Mouse (Mus musculus) midbrain, embryonic 11.5 days (tissue): ENCODE measurements around the gene Pi4ka. TPM values are rescaled to one million over a fixed set of nuclear protein-coding genes. Genes with fewer than 3 reads are reported as not detected.

Experiments used
- ATAC-seq: fragments of 200-750 bp; cut with Nextera tagmentation; 2 replicates; pipeline ENCODE4 v1.8.0; 2017; ENCODE audit warnings: moderate TSS enrichment, moderate library complexity; ENCODE audit not compliant: low FRiP score
- DNase-seq: peaks from one replicate; pipeline ENCODE4 v3.0.0; 2015; ENCODE audit warnings: low spot score; ENCODE audit errors: missing footprints
- H3K27ac ChIP-seq: fragments of 300-500 bp; sonication (generic); 2 replicates; pipeline ENCODE4 v1.5.1; 2014; ENCODE audit warnings: low read depth, low read length
- H3K27me3 ChIP-seq: fragments of 300-500 bp; sonication (generic); 2 replicates; pipeline ENCODE4 v1.6.1; 2014; ENCODE audit warnings: mild to moderate bottlenecking, low read length, moderate library complexity, mixed read lengths; ENCODE audit not compliant: control insufficient read depth, insufficient read depth
- H3K36me3 ChIP-seq: fragments of 300-500 bp; sonication (generic); 2 replicates; pipeline ENCODE4 v1.6.1; 2014; ENCODE audit warnings: mild to moderate bottlenecking, low read length, moderate library complexity, mixed read lengths; ENCODE audit not compliant: control insufficient read depth, insufficient read depth
- H3K4me1 ChIP-seq: fragments of 300-500 bp; sonication (generic); 2 replicates; pipeline ENCODE4 v1.6.1; 2014; ENCODE audit warnings: low read length; ENCODE audit not compliant: control insufficient read depth, insufficient read depth
- H3K4me2 ChIP-seq: fragments of 300-500 bp; sonication (generic); 2 replicates; pipeline ENCODE4 v1.6.1; 2014; ENCODE audit warnings: mild to moderate bottlenecking, moderate library complexity
- H3K4me3 ChIP-seq: fragments of 300-500 bp; sonication (generic); 2 replicates; pipeline ENCODE4 v1.5.1; 2014; ENCODE audit warnings: low read depth, low read length
- H3K9ac ChIP-seq: fragments of 300-500 bp; sonication (generic); 2 replicates; pipeline ENCODE4 v1.6.1; 2014; ENCODE audit warnings: low read length
- H3K9me3 ChIP-seq: fragments of 300-500 bp; sonication (generic); 2 replicates; pipeline ENCODE4 v1.6.1; 2016; ENCODE audit warnings: low read length; ENCODE audit not compliant: control insufficient read depth
- WGBS: fragments of 180-500 bp; shearing (Covaris S2); extraction: QIAGEN DNeasy Blood & Tissue Kit; methylation state at CpG from one replicate; pipeline ENCODE4 v1.1.7; 2014; 5-methylcytosine and 5-hydroxymethylcytosine counted together
- polyA plus RNA-seq: library from polyadenylated mRNA; unstranded; fragments of >200 nt; fragmentation: Nextera tagmentation; extraction: Ambion mirVana; gene quantifications from 2 replicates; pipeline ENCODE4 v1.2.1, GENCODE M21; 2014

The Pi4ka gene
- polyA plus RNA-seq, 1 experiment from 2014 or later = 40.1 TPM

DNA sequence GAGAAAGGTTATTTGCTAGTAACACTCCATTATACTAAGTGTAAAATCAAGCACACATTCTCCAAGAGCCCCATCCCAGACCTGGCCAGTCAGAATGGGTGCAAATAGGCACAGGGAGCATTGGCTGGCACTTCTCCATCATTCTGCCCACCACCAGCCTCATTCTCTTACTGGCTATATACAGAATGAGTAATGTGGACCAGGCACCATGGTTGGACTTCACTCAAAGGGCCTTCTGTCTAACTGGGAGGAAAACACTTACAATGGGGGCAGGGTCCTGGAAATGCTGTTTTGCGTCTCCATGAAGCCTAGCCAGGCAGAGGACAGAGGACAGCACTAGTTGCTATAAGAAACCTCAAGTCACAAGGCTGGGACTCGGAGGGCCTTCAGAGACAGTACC is 80.0 kb downstream of the Pi4ka start:
- Histone ChIP-seq H3K9ac (no peak overlapping the region), H3K9me3 (no peaks in the 10 kb centered on the region), H3K4me1 (no peaks in the 10 kb centered on the region), H3K27ac (no peak overlapping the region), H3K36me3 (0 out of 2 replicates have a peak, but pooled peaks cover 3% of the 10 kb centered on the region), H3K4me3 (no peak overlapping the region), H3K4me2 (no peak overlapping the region), H3K27me3 (no peaks in the 10 kb centered on the region)
- DNase-seq (no peak), ATAC-seq (no peak)
- 96% methylated on average over 2 of the region's 2 CpGs for WGBS

DNA sequence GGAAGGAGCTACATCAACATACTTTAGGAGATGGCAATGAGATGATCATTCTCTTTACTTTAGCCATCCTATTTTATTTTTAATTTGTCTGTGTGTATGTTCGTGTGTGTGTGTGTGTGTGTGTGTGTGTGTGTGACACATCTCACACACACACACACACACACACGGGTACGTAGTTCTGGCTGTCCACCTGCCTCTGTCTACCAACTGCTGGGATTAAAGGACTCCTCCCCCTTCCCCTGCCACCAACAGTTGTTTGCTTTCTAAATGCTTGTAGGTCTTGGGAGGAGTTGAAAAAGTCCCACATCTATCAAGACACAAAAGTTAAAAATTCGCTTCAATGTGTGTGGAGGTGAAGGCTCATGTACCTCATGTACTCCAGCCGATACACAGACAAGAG is 81.4 kb downstream of the Pi4ka start:
- Histone ChIP-seq H3K27me3 (no peaks in the 10 kb centered on the region), H3K4me3 (no peak overlapping the region), H3K27ac (no peak overlapping the region), H3K9ac (no peak overlapping the region), H3K9me3 (no peaks in the 10 kb centered on the region), H3K4me2 (no peak overlapping the region), H3K4me1 (no peaks in the 10 kb centered on the region), H3K36me3 (0 out of 2 replicates have a peak, but pooled peaks cover 3% of the 10 kb centered on the region)
- 91% methylated on average over 5 of the region's 5 CpGs for WGBS
- DNase-seq (no peak), ATAC-seq (no peak)

DNA sequence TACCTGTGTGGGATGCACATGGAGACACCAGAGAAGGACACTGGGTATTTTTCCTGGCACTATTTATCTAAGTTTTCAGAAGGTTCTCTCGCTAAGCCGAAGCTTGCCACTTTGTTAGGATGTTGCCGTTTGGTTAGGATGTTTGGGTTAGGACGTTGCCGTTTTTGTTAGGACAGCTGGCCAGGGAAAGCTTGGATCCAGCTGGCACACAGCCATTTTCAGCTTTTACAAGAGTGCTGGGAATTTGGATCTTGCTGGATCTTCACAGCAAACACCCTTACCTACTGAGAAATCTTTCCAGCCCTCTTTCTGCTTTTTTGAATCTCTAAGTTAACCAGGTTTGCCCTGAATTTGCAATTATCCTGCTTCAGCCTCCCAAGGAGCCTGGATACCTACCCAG is 84.6 kb downstream of the Pi4ka start:
- peaks cover 12% of the 10 kb centered on the region; the same call in 1 of the 2 replicates for H3K36me3 ChIP-seq
- 84% methylated on average over 5 of the region's 5 CpGs for WGBS
- no peak for ATAC-seq

DNA sequence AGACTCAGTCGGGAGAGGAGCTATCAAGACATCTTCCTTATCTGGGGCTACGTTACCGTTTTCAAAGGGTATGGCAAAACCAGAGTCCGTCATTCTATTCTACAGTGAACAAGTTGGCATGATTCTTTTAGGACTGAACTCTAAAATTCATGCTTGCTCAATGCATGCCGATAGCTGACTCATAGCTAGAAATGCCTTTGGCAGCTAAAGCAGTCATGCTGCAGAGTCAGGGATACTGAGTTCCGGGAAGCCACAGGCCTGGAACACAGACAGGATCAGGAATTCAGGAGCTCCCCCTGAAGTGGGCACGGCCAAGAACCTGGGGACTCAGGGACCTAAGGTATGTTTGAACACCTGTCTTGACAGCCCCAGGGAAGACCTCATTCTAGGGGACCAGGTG is 89.6 kb downstream of the Pi4ka start:
- H3K27me3 ChIP-seq = no peaks in the 10 kb centered on the region
- 92% methylated on average over 7 of the region's 7 CpGs for WGBS
- H3K4me2 ChIP-seq = no peak overlapping the region
- no peak overlapping the region for H3K4me3 ChIP-seq
- H3K4me1 ChIP-seq = no peaks in the 10 kb centered on the region
- no peak overlapping the region for H3K9ac ChIP-seq
- DNase-seq (no peak), ATAC-seq (no peak)
- no peak overlapping the region for H3K27ac ChIP-seq
- peaks cover 16% of the 10 kb centered on the region; the same call in 1 of the 2 replicates for H3K36me3 ChIP-seq
- H3K9me3 ChIP-seq = no peaks in the 10 kb centered on the region

More for the DNA sequence above, 84.6 kb downstream of the Pi4ka start:
- H3K27me3 ChIP-seq = no peaks in the 10 kb centered on the region
- no peak for DNase-seq
- H3K27ac ChIP-seq = no peak overlapping the region
- H3K4me1 ChIP-seq = no peaks in the 10 kb centered on the region
- H3K4me3 ChIP-seq = no peak overlapping the region
- H3K4me2 ChIP-seq = no peak overlapping the region
- no peak overlapping the region for H3K9ac ChIP-seq
- H3K9me3 ChIP-seq = no peaks in the 10 kb centered on the region

DNA sequence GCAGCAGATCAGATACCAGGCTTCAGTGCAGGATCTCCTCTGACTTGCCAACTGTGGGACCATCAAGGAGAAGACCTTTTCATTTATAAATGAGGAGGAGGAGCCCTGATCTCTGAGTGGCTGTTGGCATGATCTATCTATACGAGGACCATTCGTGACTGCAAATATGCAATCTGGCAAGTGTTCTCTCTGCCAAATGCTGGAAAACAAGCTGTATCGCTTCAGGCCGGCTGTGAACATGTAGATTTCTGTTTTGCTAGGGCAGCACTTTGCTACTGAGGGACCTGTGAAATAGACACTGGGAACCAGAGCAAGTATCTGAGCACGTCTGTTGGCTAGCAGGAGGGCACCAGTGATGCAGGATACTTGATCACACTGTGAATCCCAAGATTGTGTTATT is 93.6 kb downstream of the Pi4ka start:
- H3K4me3 ChIP-seq = no peak overlapping the region
- DNase-seq (no peak), ATAC-seq (no peak)
- H3K27ac ChIP-seq = no peak overlapping the region
- H3K9ac ChIP-seq = no peak overlapping the region
- H3K4me1 ChIP-seq = no peaks in the 10 kb centered on the region
- peaks cover 16% of the 10 kb centered on the region for H3K36me3 ChIP-seq
- H3K4me2 ChIP-seq = no peak overlapping the region
- H3K27me3 ChIP-seq = no peaks in the 10 kb centered on the region
- WGBS = 93% methylated on average over 5 of the region's 5 CpGs
- H3K9me3 ChIP-seq = no peaks in the 10 kb centered on the region

DNA sequence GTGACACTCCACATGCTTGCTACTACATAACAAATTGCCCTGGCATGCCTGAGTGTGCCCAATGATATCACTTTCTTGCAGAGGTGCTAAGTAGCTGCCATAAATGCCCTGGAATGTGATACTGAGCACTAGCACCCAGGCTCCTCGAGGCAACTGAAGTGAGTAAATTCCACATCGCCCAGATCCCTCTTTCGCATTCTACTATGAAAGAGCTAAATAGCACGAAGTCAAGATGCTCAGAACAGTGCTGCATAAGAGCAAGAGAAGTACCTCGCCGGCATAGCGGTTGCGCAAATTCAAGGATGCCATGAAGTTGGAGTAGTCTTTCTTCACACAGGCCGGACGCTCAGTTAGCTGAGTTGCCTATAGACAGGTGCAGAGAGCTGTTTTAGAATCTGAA is 97.1 kb downstream of the Pi4ka start:
- DNase-seq (no peak), ATAC-seq (no peak)
- Histone ChIP-seq H3K36me3 (peaks cover 8% of the 10 kb centered on the region), H3K4me1 (no peaks in the 10 kb centered on the region), H3K27ac (no peak overlapping the region), H3K9ac (no peak overlapping the region), H3K9me3 (no peaks in the 10 kb centered on the region), H3K4me2 (no peak overlapping the region), H3K27me3 (no peaks in the 10 kb centered on the region), H3K4me3 (no peak overlapping the region)
- 96% methylated on average over 10 of the region's 10 CpGs for WGBS

DNA sequence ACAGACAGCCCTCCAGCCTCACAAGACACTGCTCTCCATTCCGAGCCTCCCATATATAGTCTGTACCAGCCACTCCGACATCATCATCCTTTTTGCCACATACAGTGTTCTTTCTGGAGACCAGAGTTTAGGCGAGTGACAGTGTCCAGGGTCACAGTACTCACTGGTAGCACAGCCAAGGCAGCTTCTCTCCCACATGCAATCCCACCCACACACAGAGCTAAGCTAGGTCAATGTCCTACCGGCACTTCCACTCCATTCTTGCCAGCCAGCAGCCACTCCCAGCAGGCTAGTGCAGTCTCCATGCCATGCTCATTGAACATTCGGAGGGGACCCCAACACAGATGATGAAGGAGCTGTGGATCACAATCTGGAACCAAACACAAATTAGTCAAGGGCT is 98.7 kb downstream of the Pi4ka start:
- no peak overlapping the region for H3K27ac ChIP-seq
- no peak overlapping the region for H3K4me3 ChIP-seq
- no peaks in the 10 kb centered on the region for H3K9me3 ChIP-seq
- no peak overlapping the region for H3K4me2 ChIP-seq
- 94% methylated on average over 5 of the region's 5 CpGs for WGBS
- peaks cover 6% of the 10 kb centered on the region for H3K36me3 ChIP-seq
- H3K27me3 ChIP-seq = no peaks in the 10 kb centered on the region
- no peak for DNase-seq
- H3K9ac ChIP-seq = no peak overlapping the region
- no peaks in the 10 kb centered on the region for H3K4me1 ChIP-seq
- no peak for ATAC-seq

DNA sequence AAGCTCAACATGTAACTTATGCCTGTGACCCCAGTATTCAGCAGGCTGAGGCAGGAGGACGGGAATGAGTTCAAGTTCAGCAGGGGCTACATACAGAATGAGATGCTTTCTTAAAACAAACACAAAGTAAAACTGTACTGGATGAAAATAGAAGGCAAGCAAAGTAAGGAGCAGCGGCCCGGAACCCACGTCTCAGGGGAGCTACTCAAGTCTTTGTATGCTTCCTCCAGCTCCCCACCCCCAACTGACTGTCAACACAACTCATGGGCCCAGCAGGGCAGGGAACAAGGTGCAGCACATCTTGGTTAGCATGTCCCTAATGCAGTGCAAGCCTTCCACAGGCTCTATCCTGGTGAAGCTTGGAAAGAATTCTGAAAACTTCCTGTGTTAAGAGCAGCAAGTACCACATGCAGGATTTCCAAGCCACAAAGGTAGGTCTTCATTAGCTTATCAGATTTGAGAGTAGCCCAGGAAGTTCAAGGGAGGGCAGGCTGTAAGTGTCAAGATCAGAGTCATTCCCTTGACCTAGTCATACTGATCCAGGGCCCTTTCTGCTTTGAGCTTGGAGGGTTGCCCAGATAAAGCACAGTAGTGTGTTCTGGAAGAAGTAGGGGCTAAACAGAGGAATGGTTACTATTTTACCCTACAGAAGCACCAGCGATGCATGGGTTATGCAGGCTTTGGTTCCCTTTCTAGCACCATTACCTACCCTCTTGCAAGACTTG is 102.4 kb downstream of the Pi4ka start:
- ATAC-seq = no peak
- WGBS = 85% methylated on average over 5 of the region's 5 CpGs
- H3K4me2 ChIP-seq = no peak overlapping the region
- no peak overlapping the region for H3K4me3 ChIP-seq
- no peaks in the 10 kb centered on the region for H3K27me3 ChIP-seq
- H3K9me3 ChIP-seq = no peaks in the 10 kb centered on the region
- H3K9ac ChIP-seq = no peak overlapping the region
- DNase-seq = no peak
- H3K36me3 ChIP-seq = peaks cover 2% of the 10 kb centered on the region; the same call in 1 of the 2 replicates
- H3K27ac ChIP-seq = no peak overlapping the region
- H3K4me1 ChIP-seq = no peaks in the 10 kb centered on the region

DNA sequence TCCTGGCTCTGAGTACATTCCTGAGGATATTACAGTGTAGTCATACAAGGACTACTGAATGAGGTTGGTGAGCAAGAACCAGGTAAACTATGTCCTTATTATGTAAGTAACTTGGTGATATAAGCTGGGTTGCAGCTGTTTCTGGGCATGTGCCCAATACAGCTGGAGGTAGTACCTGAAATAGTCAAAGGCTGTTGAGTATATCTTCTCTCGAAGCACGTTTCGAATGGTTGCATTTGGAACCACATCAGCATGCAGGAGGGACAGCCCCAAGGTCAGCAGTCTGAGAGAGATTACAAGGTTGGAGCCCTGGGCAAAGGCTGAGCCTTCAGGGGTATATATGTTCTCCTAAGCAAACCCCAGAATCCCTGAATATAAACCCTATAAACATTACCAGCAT is 105.3 kb downstream of the Pi4ka start:
- peaks cover 7% of the 10 kb centered on the region; the same call in 1 of the 2 replicates for H3K36me3 ChIP-seq
- no peaks in the 10 kb centered on the region for H3K4me1 ChIP-seq
- 92% methylated on average over 3 of the region's 3 CpGs for WGBS
- no peak overlapping the region for H3K9ac ChIP-seq
- H3K27me3 ChIP-seq = no peaks in the 10 kb centered on the region
- ATAC-seq = no peak
- no peak overlapping the region for H3K4me3 ChIP-seq
- H3K9me3 ChIP-seq = no peaks in the 10 kb centered on the region
- H3K27ac ChIP-seq = no peak overlapping the region
- DNase-seq = no peak
- no peak overlapping the region for H3K4me2 ChIP-seq
